Mouse (Mus musculus) left cerebral cortex, postnatal 14 days (tissue): ENCODE measurements at regions not wholly inside any gene's neighbourhood (a gene's known extent, or its start where the extent isn't known, plus 50 kb on each side); places are given as distances from the start of the nearest gene placed in this dataset.
"Not testable (repeated sequence)": the region's sequence is repeated elsewhere in the genome, so short reads cannot be mapped to it uniquely, and the experiment has no call there.

Source experiments
- DNase-seq, 2 experiments: peaks; one replicate each; pipeline ENCODE4 v3.0.0; 2021 to 2022; ENCODE audit warnings: low spot score in 2 of 2, mixed read lengths in 1 of 2
- intact Hi-C: fragments of 180-260 bp; cut with DNase I; formaldehyde crosslinking; loops from one replicate; pipeline ENCODE4 v1.15.1; 2025

DNA sequence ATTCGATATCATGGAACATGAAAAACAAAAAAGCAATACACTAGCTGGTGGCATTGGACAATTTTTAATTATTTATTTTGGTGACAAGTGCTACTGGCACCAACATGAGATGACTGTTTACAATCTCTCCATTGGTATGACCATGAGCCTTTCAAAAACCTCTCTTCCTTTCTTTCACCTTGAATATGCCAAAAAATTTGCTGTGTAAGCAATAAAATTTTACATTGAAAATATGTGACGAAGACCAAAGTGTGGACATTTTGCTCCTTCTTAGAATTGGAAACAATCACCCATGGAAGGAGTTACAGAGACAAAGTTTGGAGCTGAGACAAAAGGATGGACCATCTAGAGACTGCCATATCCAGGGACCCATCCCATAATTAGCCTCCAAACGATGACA is 83.4 kb upstream of the Gm49339 start:
- DNase-seq, intact Hi-C loops: not testable (repeated sequence)

DNA sequence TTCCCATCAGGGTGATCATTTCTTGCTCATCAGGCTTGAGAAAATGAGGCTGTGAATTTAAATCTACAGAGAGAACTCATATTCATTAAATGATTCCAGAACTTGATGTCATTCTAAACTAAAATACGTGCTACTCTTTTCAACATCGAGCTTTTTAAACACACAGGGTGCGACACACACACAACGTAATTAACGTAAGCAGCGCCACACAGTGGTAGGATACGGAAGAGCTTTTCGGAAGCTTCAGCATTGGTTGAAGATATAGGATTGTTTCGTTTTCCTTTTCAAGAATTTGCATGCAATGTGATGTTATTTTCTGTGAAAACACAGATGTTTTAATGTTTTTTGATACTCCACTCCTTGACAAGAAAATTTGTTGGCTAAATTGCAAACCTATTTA is 75.3 kb upstream of the Gm49339 start:
- intact Hi-C loops: loop anchor here (5.0 kb wide), 2 partner anchors 498 to 698 kb away; no protein-coding TSS in a partner anchor
- peak; percentile 76 to 85 for DNase-seq

DNA sequence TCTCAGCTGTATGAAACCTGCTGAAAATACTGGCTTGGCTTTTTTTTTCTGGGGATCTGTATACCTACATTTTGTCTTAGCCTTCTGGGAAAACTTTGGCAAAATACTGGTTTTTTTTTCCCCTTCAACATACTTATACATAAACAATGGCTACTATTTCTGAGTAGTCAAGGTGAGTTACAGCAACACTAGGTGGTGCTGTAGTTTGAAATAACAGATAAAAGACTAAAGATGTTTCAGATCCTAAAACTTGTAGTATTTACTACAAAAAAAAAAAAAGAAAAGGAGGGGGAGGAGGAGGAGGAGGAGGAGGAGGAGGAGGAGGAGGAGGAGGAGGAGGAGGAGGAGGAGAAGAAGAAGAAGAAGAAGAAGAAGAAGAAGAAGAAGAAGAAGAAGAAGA is 67.6 kb upstream of the Gm49339 start:
- intact Hi-C loops: no loop called here
- no peak for DNase-seq

DNA sequence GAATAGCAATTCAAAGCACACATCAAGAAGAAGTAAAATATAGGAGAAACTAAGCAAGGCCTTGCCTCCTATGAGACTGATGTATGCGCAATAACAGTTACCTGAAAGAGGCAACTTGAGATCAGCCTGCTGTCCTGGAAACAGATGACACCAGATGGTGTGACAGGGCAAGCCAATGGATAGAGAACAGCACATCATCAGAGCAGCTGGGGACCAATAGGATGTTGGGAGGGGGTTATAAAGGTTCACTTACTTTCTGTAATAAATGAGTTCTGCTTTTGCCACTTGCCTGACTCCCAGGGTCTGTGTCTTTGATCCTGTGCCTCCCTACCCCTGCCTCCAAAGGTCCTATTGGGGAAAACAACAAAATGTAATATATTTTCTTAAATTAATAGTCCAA is 65.9 kb upstream of the Gm49339 start:
- intact Hi-C loops: no loop called here
- DNase-seq: no peak

DNA sequence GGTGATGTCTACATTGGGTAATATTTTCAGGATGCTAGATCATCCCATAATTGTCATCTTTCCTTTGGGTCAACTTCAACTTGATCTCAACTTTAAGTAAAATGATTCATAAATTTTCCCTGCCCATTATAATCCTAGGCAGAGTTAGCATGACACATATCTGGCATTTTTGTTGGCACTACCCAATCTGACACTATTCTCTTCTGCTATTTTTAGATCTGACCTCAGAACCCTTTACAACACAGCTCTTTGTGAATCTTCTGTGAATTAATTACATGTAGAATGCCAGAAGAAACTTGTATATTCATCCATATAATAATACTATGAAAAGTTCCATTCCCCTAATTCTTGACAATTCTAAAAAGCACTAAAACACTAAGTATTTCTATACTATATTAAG is 63.7 kb upstream of the Gm49339 start:
- DNase-seq: no peak
- intact Hi-C loops: no loop called here

DNA sequence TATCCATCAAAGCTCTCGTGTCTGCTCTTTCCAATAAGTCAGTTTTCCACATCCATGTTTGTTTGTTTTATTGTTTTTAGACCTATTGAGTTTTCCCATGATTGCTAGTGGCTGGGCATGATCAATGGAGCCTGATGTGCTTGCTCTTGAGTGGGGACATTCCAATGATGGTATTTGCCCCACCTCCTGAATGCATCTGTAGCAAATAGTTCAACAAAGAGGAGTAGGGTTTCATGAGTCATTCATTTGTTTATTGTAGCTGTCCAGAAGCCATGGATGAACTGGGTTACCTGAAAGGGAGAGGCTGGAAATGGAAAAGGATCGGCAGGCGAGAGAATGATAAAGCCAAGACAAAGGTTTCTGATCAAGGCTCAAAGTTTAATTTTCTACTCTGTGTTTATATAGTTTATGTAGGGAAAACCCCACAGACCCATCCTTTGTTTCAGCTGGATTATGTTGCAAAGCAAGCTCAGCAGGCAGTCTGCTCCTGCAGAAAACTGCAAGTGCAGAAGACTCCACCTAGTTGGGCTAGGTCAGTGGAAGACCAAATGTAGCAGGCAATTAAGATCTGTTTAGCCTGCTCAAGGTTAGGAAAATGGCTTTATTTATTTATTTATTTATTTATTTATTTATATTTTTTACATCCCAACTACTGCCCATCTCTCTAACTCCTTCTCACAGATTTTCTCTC is 63.0 kb upstream of the Gm49339 start:
- intact Hi-C loops: no loop called here
- DNase-seq: no peak

DNA sequence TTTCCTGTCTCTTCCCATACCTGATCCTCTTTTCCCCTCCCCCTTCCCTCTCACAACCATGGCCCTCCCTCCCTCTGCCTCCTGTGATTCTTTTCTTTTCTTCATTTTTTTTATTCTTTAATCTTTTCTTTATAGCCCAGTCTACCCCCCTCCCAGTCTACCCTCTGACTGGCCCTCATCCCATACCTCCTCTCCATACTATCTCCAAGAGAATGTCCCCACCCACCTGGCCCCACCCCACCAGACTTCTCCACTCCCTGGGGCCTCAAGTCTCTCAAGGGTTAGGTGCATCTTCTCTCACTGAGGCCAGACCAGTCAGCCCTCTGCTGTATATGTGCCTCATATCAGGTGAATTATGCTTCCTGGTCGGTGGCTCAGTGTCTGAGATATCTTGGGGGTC is 61.9 kb upstream of the Gm49339 start:
- no peak for DNase-seq
- intact Hi-C loops: no loop called here

DNA sequence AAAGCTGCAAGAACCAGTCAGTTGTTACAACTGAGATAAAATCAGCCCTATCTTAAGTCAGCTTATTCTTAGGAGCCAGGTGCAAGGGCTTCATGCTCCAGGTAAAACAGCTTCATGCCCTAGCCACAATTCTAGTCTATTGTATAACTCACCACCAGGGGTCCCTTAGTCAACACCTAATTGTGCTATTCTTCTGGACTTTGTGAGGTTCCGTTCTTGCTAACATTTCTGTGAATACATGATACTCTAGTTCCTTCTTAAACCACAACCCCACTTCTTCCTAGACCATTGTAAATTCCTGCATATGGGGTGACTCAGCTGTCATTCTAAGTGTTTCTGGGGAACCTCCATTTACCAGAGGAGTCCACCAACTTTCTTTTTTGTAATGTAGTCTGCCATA is 57.9 kb upstream of the Gm49339 start:
- intact Hi-C loops: no loop called here

More for the DNA sequence above, 57.9 kb upstream of the Gm49339 start:
- DNase-seq: no peak
